Mouse (Mus musculus): Measurements from ENCODE around the gene Dlx6.

GRCm38 (mm10) chr6:6871692-6872091 is 8.6 kb downstream of the Dlx6 start:
- TF ChIP-seq CTCF (IDR thresholded peaks at IDR 0.05; ENCODE audit: borderline replicate concordance, insufficient read depth, low read depth, low read length) (no peak), POLR2A (IDR thresholded peaks at IDR 0.05; ENCODE audit: borderline replicate concordance, insufficient read depth, low read length) (no peak)

All from cerebellum, adult 2 months (tissue).